Mouse (Mus musculus) heart, embryonic 10.5 days (tissue): Measurements from ENCODE around the gene Spns1. TPM values are rescaled to one million over a fixed set of nuclear protein-coding genes. Genes with fewer than 3 reads are reported as not detected.
"Not testable (repeated sequence)": the region's sequence is repeated elsewhere in the genome, so short reads cannot be mapped to it uniquely, and the experiment has no call there.

Source experiments
- DNase-seq: peaks from one replicate; pipeline ENCODE4 v3.0.0-alpha.2; 2017; ENCODE audit warnings: low spot score
- H3K27ac ChIP-seq: fragments of 300-500 bp; sonication (generic); 2 replicates; pipeline ENCODE4 v1.5.1; 2016; ENCODE audit warnings: mild to moderate bottlenecking
- H3K27me3 ChIP-seq: fragments of 300-500 bp; sonication (generic); 2 replicates; pipeline ENCODE4 v1.6.1; 2016; ENCODE audit warnings: mild to moderate bottlenecking; ENCODE audit not compliant: poor library complexity, insufficient read depth, severe bottlenecking
- H3K36me3 ChIP-seq: fragments of 300-500 bp; sonication (generic); 2 replicates; pipeline ENCODE4 v1.6.1; 2016; ENCODE audit warnings: mild to moderate bottlenecking, moderate library complexity
- H3K4me1 ChIP-seq: fragments of 300-500 bp; sonication (generic); 2 replicates; pipeline ENCODE4 v1.6.1; 2016; ENCODE audit warnings: mild to moderate bottlenecking
- H3K4me3 ChIP-seq: fragments of 300-500 bp; sonication (generic); 2 replicates; pipeline ENCODE4 v1.5.1; 2016; ENCODE audit warnings: mild to moderate bottlenecking, moderate library complexity
- H3K9me3 ChIP-seq: fragments of 300-500 bp; sonication (generic); 2 replicates; pipeline ENCODE4 v1.6.1; 2016; ENCODE audit warnings: mild to moderate bottlenecking, moderate library complexity
- WGBS: fragments of 180-500 bp; shearing (Covaris S2); methylation state at CpG from one replicate; pipeline ENCODE4 v1.1.7; 2016; 5-methylcytosine and 5-hydroxymethylcytosine counted together
- polyA plus RNA-seq: library from polyadenylated mRNA; unstranded; fragments of >200 nt; fragmentation: Nextera tagmentation; extraction: Ambion mirVana; gene quantifications from 2 replicates; pipeline ENCODE4 v1.2.1, GENCODE M21; 2016

Gene Spns1
- polyA plus RNA-seq, 1 experiment from 2014 or later = 58.2 TPM

- no peaks in the 10 kb centered on the region for H3K27me3 ChIP-seq
- DNase-seq = no peak
- H3K4me1 ChIP-seq = peaks cover 13% of the 10 kb centered on the region; the same call in 1 of the 2 replicates
- peak overlapping the region; percentile 96 for H3K4me3 ChIP-seq
- H3K36me3 ChIP-seq = no peaks in the 10 kb centered on the region
- H3K9me3 ChIP-seq = no peaks in the 10 kb centered on the region
- 39% methylated on average over 6 of the region's 6 CpGs for WGBS
- H3K27ac ChIP-seq = peak overlapping the region; percentile 88; the same call in 1 of the 2 replicates
Observed at GRCm38 (mm10) chr7:126397221-126397620, 20.0 kb upstream of the Spns1 start.

- Histone ChIP-seq H3K27ac (peak within 1 kb of the TSS; percentile 88), H3K4me1 (peaks cover 13% of the 10 kb centered on the region; the same call in 1 of the 2 replicates), H3K27me3 (no peaks in the 10 kb centered on the region), H3K36me3 (peaks cover under 1% of the 10 kb centered on the region; the same call in 1 of the 2 replicates), H3K9me3 (no peaks in the 10 kb centered on the region), H3K4me3 (peak within 1 kb of the TSS; percentile 96)
- peak; percentile 98 for DNase-seq
- WGBS = under 1% methylated on average over 59 of the region's 59 CpGs
Observed at GRCm38 (mm10) chr7:126396298-126397119, 19.3 kb upstream of the Spns1 start, which contains the start of gene Nfatc2ip. Gene Nfatc2ip, minus strand, starts transcription at chr7:126396737.

GRCm38 (mm10) chr7:126392086-126392884 lies 15.0 kb upstream of the Spns1 start:
- not testable (repeated sequence) for H3K27me3 ChIP-seq, H3K27ac ChIP-seq, H3K4me3 ChIP-seq, H3K9me3 ChIP-seq, DNase-seq
- 87% methylated on average over 7 of the region's 7 CpGs for WGBS
- Histone ChIP-seq H3K4me1 (peaks cover 10% of the 10 kb centered on the region; the same call in 1 of the 2 replicates), H3K36me3 (peaks cover 40% of the 10 kb centered on the region)

- no peak overlapping the region for H3K27ac ChIP-seq
- no peaks in the 10 kb centered on the region for H3K27me3 ChIP-seq
- H3K4me1 ChIP-seq = no peaks in the 10 kb centered on the region
- WGBS = 93% methylated on average over 1 of the region's 1 CpGs
- DNase-seq = no peak
- H3K9me3 ChIP-seq = no peaks in the 10 kb centered on the region
- H3K4me3 ChIP-seq = no peak overlapping the region
- H3K36me3 ChIP-seq = peaks cover 66% of the 10 kb centered on the region
Observed at GRCm38 (mm10) chr7:126388185-126388584, 10.9 kb upstream of the Spns1 start.

- no peaks in the 10 kb centered on the region for H3K4me1 ChIP-seq
- 81% methylated on average over 5 of the region's 5 CpGs for WGBS
- H3K27ac ChIP-seq = no peak overlapping the region
- no peak overlapping the region for H3K4me3 ChIP-seq
- no peaks in the 10 kb centered on the region for H3K9me3 ChIP-seq
- peaks cover 37% of the 10 kb centered on the region for H3K36me3 ChIP-seq
- no peak for DNase-seq
- no peaks in the 10 kb centered on the region for H3K27me3 ChIP-seq
Observed at GRCm38 (mm10) chr7:126383565-126383964, 6.3 kb upstream of the Spns1 start.

- H3K9me3 ChIP-seq = no peaks in the 10 kb centered on the region
- WGBS = 1% methylated on average over 27 of the region's 27 CpGs
- H3K27me3 ChIP-seq = no peaks in the 10 kb centered on the region
- peak overlapping the region; percentile 84 for H3K27ac ChIP-seq
- peaks cover 30% of the 10 kb centered on the region for H3K36me3 ChIP-seq
- H3K4me1 ChIP-seq = peaks cover 19% of the 10 kb centered on the region
- H3K4me3 ChIP-seq = peak overlapping the region; percentile 88
- DNase-seq = no peak
Observed at GRCm38 (mm10) chr7:126376903-126377277, 360 bp downstream of the Spns1 start.

GRCm38 (mm10) chr7:126375012-126375411 lies 2.2 kb downstream of the Spns1 start:
- DNase-seq = no peak
- no peak overlapping the region for H3K4me3 ChIP-seq
- peaks cover 49% of the 10 kb centered on the region for H3K36me3 ChIP-seq
- H3K27me3 ChIP-seq = no peaks in the 10 kb centered on the region
- no peak overlapping the region for H3K27ac ChIP-seq
- peaks cover 22% of the 10 kb centered on the region for H3K4me1 ChIP-seq
- H3K9me3 ChIP-seq = no peaks in the 10 kb centered on the region
- WGBS = 72% methylated on average over 5 of the region's 5 CpGs

GRCm38 (mm10) chr7:126374526-126374925 lies 2.7 kb downstream of the Spns1 start:
- no peak overlapping the region for H3K27ac ChIP-seq
- 75% methylated on average over 6 of the region's 6 CpGs for WGBS
- H3K4me3 ChIP-seq = no peak overlapping the region
- H3K36me3 ChIP-seq = peaks cover 53% of the 10 kb centered on the region
- peaks cover 24% of the 10 kb centered on the region for H3K4me1 ChIP-seq
- DNase-seq = no peak
- H3K9me3 ChIP-seq = no peaks in the 10 kb centered on the region
- no peaks in the 10 kb centered on the region for H3K27me3 ChIP-seq

- Histone ChIP-seq H3K9me3 (no peaks in the 10 kb centered on the region), H3K4me1 (peaks cover 29% of the 10 kb centered on the region), H3K27me3 (no peaks in the 10 kb centered on the region), H3K4me3 (no peak overlapping the region), H3K36me3 (peaks cover 59% of the 10 kb centered on the region), H3K27ac (no peak overlapping the region)
- 81% methylated on average over 9 of the region's 9 CpGs for WGBS
- no peak for DNase-seq
Observed at GRCm38 (mm10) chr7:126373007-126373406, 4.2 kb downstream of the Spns1 start.

- Histone ChIP-seq H3K9me3 (no peaks in the 10 kb centered on the region), H3K4me1 (peaks cover 9% of the 10 kb centered on the region), H3K4me3 (peak within 1 kb of the TSS; percentile 22; the same call in 1 of the 2 replicates), H3K36me3 (peaks cover 60% of the 10 kb centered on the region), H3K27me3 (no peaks in the 10 kb centered on the region), H3K27ac (peak within 1 kb of the TSS; percentile 52)
- WGBS = 62% methylated on average over 13 of the region's 13 CpGs
- no peak for DNase-seq
Observed at GRCm38 (mm10) chr7:126369393-126369792, 7.9 kb downstream of the Spns1 start, which contains the start of gene Lat. Gene Lat, minus strand, starts transcription at chr7:126369570.

GRCm38 (mm10) chr7:126368367-126368766 lies 8.9 kb downstream of the Spns1 start:
- Histone ChIP-seq H3K4me1 (peaks cover 9% of the 10 kb centered on the region), H3K27me3 (no peaks in the 10 kb centered on the region), H3K4me3 (no peak overlapping the region), H3K36me3 (peaks cover 60% of the 10 kb centered on the region), H3K27ac (no peak overlapping the region), H3K9me3 (no peaks in the 10 kb centered on the region)
- DNase-seq = no peak
- WGBS = 82% methylated on average over 8 of the region's 8 CpGs

- H3K27ac ChIP-seq = no peak overlapping the region
- no peak for DNase-seq
- no peak overlapping the region for H3K4me3 ChIP-seq
- peaks cover 9% of the 10 kb centered on the region for H3K4me1 ChIP-seq
- no peaks in the 10 kb centered on the region for H3K9me3 ChIP-seq
- peaks cover 56% of the 10 kb centered on the region for H3K36me3 ChIP-seq
- 75% methylated on average over 10 of the region's 10 CpGs for WGBS
- H3K27me3 ChIP-seq = no peaks in the 10 kb centered on the region
Observed at GRCm38 (mm10) chr7:126367636-126368035, 9.6 kb downstream of the Spns1 start.

GRCm38 (mm10) chr7:126363038-126363437 lies 14.2 kb downstream of the Spns1 start:
- no peaks in the 10 kb centered on the region for H3K27me3 ChIP-seq
- peaks cover 19% of the 10 kb centered on the region for H3K36me3 ChIP-seq
- 69% methylated on average over 6 of the region's 6 CpGs for WGBS
- H3K4me1 ChIP-seq = no peaks in the 10 kb centered on the region
- no peak for DNase-seq
- H3K9me3 ChIP-seq = no peaks in the 10 kb centered on the region
- no peak overlapping the region for H3K27ac ChIP-seq
- no peak overlapping the region for H3K4me3 ChIP-seq
